Mouse (Mus musculus) spleen, adult 2 months (tissue): Measurements from ENCODE around the gene Arhgap28.

Source experiments
- CTCF ChIP-seq: fragments of 200-500 bp; IDR thresholded peaks from 2 replicates; pipeline ENCODE4 v1.5.1; 2011; ENCODE audit warnings: mild to moderate bottlenecking, inconsistent platforms; ENCODE audit not compliant: insufficient read depth, insufficient read length, insufficient replicate concordance; ENCODE audit errors: extremely low read depth
- POLR2A ChIP-seq: fragments of 200-500 bp; IDR thresholded peaks from 2 replicates; pipeline ENCODE4 v1.6.1; 2011; ENCODE audit warnings: low read depth, low read length, inconsistent platforms

GRCm38 (mm10) chr17:67976027-67976426 is 27.9 kb downstream of the Arhgap28 start:
- TF ChIP-seq POLR2A (no peak), CTCF (no peak)
